Mouse (Mus musculus) ES-Bruce4 (cell line): ENCODE measurements at regions not wholly inside any gene's neighbourhood (a gene's known extent, or its start where the extent isn't known, plus 50 kb on each side); places are given as distances from the start of the nearest gene placed in this dataset.

Experiments
- H3K27ac ChIP-seq: 2 replicates; pipeline ENCODE4 v1.5.1; 2012; ENCODE audit warnings: low read length, inconsistent platforms; ENCODE audit not compliant: insufficient read depth
- H3K27me3 ChIP-seq: 2 replicates; pipeline ENCODE4 v1.6.1; 2012; ENCODE audit warnings: mild to moderate bottlenecking, low read length, inconsistent platforms; ENCODE audit not compliant: control insufficient read depth, poor library complexity, insufficient read depth, severe bottlenecking
- H3K36me3 ChIP-seq: 2 replicates; pipeline ENCODE4 v1.6.1; 2012; ENCODE audit warnings: inconsistent platforms, mild to moderate bottlenecking, low read length, moderate library complexity; ENCODE audit not compliant: control insufficient read depth, poor library complexity, insufficient read depth, severe bottlenecking
- H3K4me1 ChIP-seq: one replicate; pipeline ENCODE4 v1.8.1; 2011; ENCODE audit warnings: low read length; ENCODE audit not compliant: control insufficient read depth, insufficient read depth
- H3K4me3 ChIP-seq: 2 replicates; pipeline ENCODE4 v1.5.1; 2011; ENCODE audit warnings: low read depth, mild to moderate bottlenecking, low read length
- H3K9ac ChIP-seq: 2 replicates; pipeline ENCODE4 v1.6.1; 2012; ENCODE audit warnings: low read depth, mild to moderate bottlenecking, inconsistent platforms; ENCODE audit not compliant: poor library complexity, severe bottlenecking
- H3K9me3 ChIP-seq: replicated peaks from 2 replicates; pipeline ENCODE4 v1.6.1; 2012; ENCODE audit warnings: mild to moderate bottlenecking, low read length, inconsistent platforms; ENCODE audit not compliant: control insufficient read depth, poor library complexity, insufficient read depth, severe bottlenecking
- CTCF ChIP-seq: IDR thresholded peaks from one replicate; pipeline ENCODE4 v1.8.1; 2011; ENCODE audit warnings: low read depth, low read length
- EP300 ChIP-seq: IDR thresholded peaks from 2 replicates; pipeline ENCODE4 v1.6.1; 2011; ENCODE audit warnings: low read depth, low read length; ENCODE audit not compliant: insufficient read depth
- POLR2A ChIP-seq: IDR thresholded peaks from one replicate; pipeline ENCODE4 v1.8.1; 2011; ENCODE audit warnings: low read length; ENCODE audit not compliant: insufficient read depth

DNA sequence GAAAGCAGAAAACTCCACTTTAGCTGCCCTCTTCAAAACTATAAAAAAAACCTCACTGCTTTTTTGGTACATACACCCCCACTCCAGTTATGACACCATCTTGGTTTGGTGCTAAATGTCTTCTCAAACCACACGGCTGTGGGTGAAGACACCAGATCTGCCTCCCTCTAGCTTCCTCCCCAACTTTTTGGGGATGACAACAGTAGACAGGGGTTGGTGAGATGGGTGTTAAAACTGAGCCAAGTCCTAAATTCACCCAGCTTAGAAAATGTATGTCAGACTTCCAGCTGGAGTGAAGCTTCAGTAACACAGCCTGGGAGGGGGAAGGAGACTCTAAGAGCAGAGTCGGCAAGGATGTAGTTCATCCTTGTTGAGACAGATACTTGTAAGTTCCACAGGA, 147.1 kb upstream of the F13a1 start:
- H3K9me3 ChIP-seq = no peaks in the 10 kb centered on the region
- H3K4me1 ChIP-seq = no peaks in the 10 kb centered on the region
- no peak for TF ChIP-seq POLR2A
- no peak for TF ChIP-seq CTCF
- TF ChIP-seq EP300 = no peak
- no peak overlapping the region for H3K9ac ChIP-seq
- no peak overlapping the region for H3K4me3 ChIP-seq
- no peaks in the 10 kb centered on the region for H3K27me3 ChIP-seq
- H3K27ac ChIP-seq = no peak overlapping the region
- no peaks in the 10 kb centered on the region for H3K36me3 ChIP-seq

DNA sequence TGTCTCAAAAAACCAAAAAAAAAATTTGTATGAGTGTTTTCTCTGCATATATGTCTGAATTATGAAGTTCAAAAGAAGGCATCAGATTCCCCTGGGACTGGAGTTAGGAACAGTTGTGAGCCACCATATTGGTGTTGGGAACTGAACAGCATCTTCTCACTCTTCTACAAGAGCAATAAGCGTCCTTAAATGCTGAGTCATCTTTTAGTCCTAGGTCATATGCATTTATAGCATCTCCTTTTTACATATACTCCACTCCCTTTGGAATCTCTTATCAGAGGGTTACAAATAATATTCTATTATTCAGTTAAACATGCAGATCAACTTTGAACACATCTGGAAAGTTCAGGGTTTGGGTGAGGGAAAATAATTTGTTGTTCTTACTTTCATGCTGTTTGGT, 145.8 kb upstream of the F13a1 start:
- no peaks in the 10 kb centered on the region for H3K4me1 ChIP-seq
- no peak overlapping the region for H3K9ac ChIP-seq
- no peak overlapping the region for H3K4me3 ChIP-seq
- no peak overlapping the region for H3K27ac ChIP-seq
- H3K27me3 ChIP-seq = no peaks in the 10 kb centered on the region
- no peaks in the 10 kb centered on the region for H3K9me3 ChIP-seq
- TF ChIP-seq EP300 (no peak), CTCF (no peak), POLR2A (no peak)
- H3K36me3 ChIP-seq = no peaks in the 10 kb centered on the region

DNA sequence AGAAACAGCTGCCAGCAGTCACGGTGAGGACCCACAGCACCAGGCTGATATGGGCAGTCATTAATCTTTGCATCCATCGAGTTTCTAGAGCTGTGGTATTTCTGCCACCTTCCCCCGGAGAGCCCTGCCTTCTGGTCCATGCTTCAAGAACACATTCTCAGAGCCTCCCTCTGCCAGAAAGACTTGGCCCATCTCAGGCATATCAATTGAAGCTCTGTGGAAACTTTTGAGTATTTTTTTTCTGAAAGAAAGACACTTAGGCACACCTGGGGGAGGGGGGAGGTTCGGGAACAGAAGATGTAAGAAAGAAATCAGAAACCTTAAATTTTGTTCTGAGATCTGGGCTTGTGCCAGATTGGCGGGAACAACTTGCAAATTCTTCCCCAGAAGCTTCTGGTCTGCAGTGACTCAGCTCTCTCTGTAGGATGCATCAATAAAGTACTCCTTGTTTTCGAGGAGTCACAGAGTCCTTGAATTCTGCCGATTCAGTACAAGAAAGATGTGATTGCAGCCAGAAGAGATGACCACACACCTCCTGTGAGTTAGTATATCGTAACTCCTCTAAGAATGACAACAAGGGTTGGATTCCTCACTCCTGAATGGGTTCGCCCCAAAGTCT, 131.2 kb upstream of the F13a1 start:
- H3K36me3 ChIP-seq = no peaks in the 10 kb centered on the region
- no peak overlapping the region for H3K27ac ChIP-seq
- no peak for TF ChIP-seq CTCF
- no peak for TF ChIP-seq EP300
- no peak overlapping the region for H3K9ac ChIP-seq
- no peak overlapping the region for H3K4me3 ChIP-seq
- H3K4me1 ChIP-seq = no peaks in the 10 kb centered on the region
- H3K9me3 ChIP-seq = no peaks in the 10 kb centered on the region
- no peaks in the 10 kb centered on the region for H3K27me3 ChIP-seq

- no peaks in the 10 kb centered on the region for H3K27me3 ChIP-seq
- no peaks in the 10 kb centered on the region for H3K4me1 ChIP-seq
- no peak overlapping the region for H3K9ac ChIP-seq
- no peaks in the 10 kb centered on the region for H3K36me3 ChIP-seq
- TF ChIP-seq POLR2A (no peak), CTCF (no peak), EP300 (no peak)
- H3K4me3 ChIP-seq = no peak overlapping the region
- H3K27ac ChIP-seq = no peak overlapping the region
- H3K9me3 ChIP-seq = no peaks in the 10 kb centered on the region
Observed at GRCm38 (mm10) chr13:37176526-37176925, 126.5 kb upstream of the F13a1 start.

DNA sequence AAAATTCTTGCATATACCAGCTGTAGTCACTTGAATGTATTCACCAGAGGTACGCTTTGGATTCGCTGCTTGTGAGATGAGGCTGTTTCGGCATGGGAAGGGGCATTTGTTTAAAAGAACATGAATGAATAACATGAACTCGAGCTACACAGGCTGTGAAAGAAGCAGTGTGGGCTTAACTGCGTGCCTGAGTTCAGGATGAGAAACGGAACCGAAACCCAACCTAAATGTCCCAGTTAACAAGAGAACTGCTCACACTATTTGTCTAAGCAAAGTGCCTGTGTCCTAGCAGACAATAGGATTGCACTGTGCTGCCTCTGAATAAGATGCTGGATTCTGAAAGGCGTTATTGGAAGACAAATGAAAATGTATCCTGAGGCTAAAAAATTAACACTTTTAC, 126.0 kb upstream of the F13a1 start:
- Histone ChIP-seq H3K4me1 (no peaks in the 10 kb centered on the region), H3K4me3 (no peak overlapping the region), H3K9ac (no peak overlapping the region), H3K9me3 (no peaks in the 10 kb centered on the region), H3K27me3 (no peaks in the 10 kb centered on the region), H3K36me3 (no peaks in the 10 kb centered on the region), H3K27ac (no peak overlapping the region)
- no peak for TF ChIP-seq EP300
- no peak for TF ChIP-seq POLR2A
- TF ChIP-seq CTCF = no peak

- Histone ChIP-seq H3K36me3 (no peaks in the 10 kb centered on the region), H3K27me3 (no peaks in the 10 kb centered on the region), H3K27ac (no peak overlapping the region), H3K9ac (no peak overlapping the region), H3K4me1 (no peaks in the 10 kb centered on the region), H3K9me3 (no peaks in the 10 kb centered on the region), H3K4me3 (no peak overlapping the region)
- TF ChIP-seq EP300 (no peak), CTCF (no peak), POLR2A (no peak)
Observed at GRCm38 (mm10) chr13:37158831-37159522, 108.9 kb upstream of the F13a1 start.
